Mouse (Mus musculus): Measurements from ENCODE around the gene Ints14. TPM values are rescaled to one million over a fixed set of nuclear protein-coding genes. Genes with fewer than 3 reads are reported as not detected.

The Ints14 gene
- polyA plus RNA-seq, 1 experiment = 16.5 TPM

- TF ChIP-seq CTCF (conservative IDR thresholded peaks at IDR 0.05; ENCODE audit: insufficient read depth, insufficient read length, low read depth, low read length) = peak; percentile 47
- no peak for TF ChIP-seq POLR2A (IDR thresholded peaks at IDR 0.05; ENCODE audit: low read depth, low read length)
- no peak overlapping the region for H3K4me3 ChIP-seq (ENCODE audit: insufficient read depth, low read depth, low read length)
- DNase-seq = peak; percentile 27
- H3K4me1 ChIP-seq (ENCODE audit: control insufficient read depth, insufficient read depth, low read length) = peaks cover 7% of the 10 kb centered on the region; the same call in 1 of the 2 replicates
- WGBS = 61% methylated on average over 6 of the region's 6 CpGs
- H3K36me3 ChIP-seq (ENCODE audit: control insufficient read depth, insufficient read depth, low read length) = peaks cover under 1% of the 10 kb centered on the region
- no peaks in the 10 kb centered on the region for H3K27me3 ChIP-seq (replicated peaks; ENCODE audit: control insufficient read depth, insufficient read depth, low read length)
- no peak overlapping the region for H3K27ac ChIP-seq (ENCODE audit: insufficient read depth, low read depth, low read length)
These were observed 50.6 kb downstream of the Ints14 start for GRCm38 (mm10) chr9:65011304-65011703.

- Histone ChIP-seq H3K4me1 (ENCODE audit: control insufficient read depth, insufficient read depth, low read length) (peaks cover 13% of the 10 kb centered on the region; the same call in 1 of the 2 replicates), H3K27ac (ENCODE audit: insufficient read depth, low read depth, low read length) (no peak overlapping the region), H3K36me3 (ENCODE audit: control insufficient read depth, insufficient read depth, low read length) (no peaks in the 10 kb centered on the region), H3K27me3 (replicated peaks; ENCODE audit: control insufficient read depth, insufficient read depth, low read length) (no peaks in the 10 kb centered on the region), H3K4me3 (ENCODE audit: insufficient read depth, low read depth, low read length) (no peak overlapping the region)
- TF ChIP-seq POLR2A (IDR thresholded peaks at IDR 0.05; ENCODE audit: low read depth, low read length) (no peak), CTCF (conservative IDR thresholded peaks at IDR 0.05; ENCODE audit: insufficient read depth, insufficient read length, low read depth, low read length) (no peak)
- WGBS = 30% methylated on average over 7 of the region's 7 CpGs
- DNase-seq = no peak
These were observed 54.9 kb downstream of the Ints14 start for GRCm38 (mm10) chr9:65015461-65016222.

GRCm38 (mm10) chr9:65016241-65016977 is 55.7 kb downstream of the Ints14 start:
- no peaks in the 10 kb centered on the region for H3K27me3 ChIP-seq (replicated peaks; ENCODE audit: control insufficient read depth, insufficient read depth, low read length)
- TF ChIP-seq CTCF (conservative IDR thresholded peaks at IDR 0.05; ENCODE audit: insufficient read depth, insufficient read length, low read depth, low read length) = no peak
- no peak for TF ChIP-seq POLR2A (IDR thresholded peaks at IDR 0.05; ENCODE audit: low read depth, low read length)
- H3K4me1 ChIP-seq (ENCODE audit: control insufficient read depth, insufficient read depth, low read length) = peaks cover 13% of the 10 kb centered on the region; the same call in 1 of the 2 replicates
- WGBS = 75% methylated on average over 4 of the region's 4 CpGs
- H3K36me3 ChIP-seq (ENCODE audit: control insufficient read depth, insufficient read depth, low read length) = no peaks in the 10 kb centered on the region
- H3K27ac ChIP-seq (ENCODE audit: insufficient read depth, low read depth, low read length) = no peak overlapping the region
- no peak for DNase-seq
- no peak overlapping the region for H3K4me3 ChIP-seq (ENCODE audit: insufficient read depth, low read depth, low read length)

- Histone ChIP-seq H3K27me3 (replicated peaks; ENCODE audit: control insufficient read depth, insufficient read depth, low read length) (no peaks in the 10 kb centered on the region), H3K4me3 (ENCODE audit: insufficient read depth, low read depth, low read length) (no peak overlapping the region), H3K27ac (ENCODE audit: insufficient read depth, low read depth, low read length) (no peak overlapping the region), H3K4me1 (ENCODE audit: control insufficient read depth, insufficient read depth, low read length) (peaks cover 19% of the 10 kb centered on the region; the same call in 1 of the 2 replicates), H3K36me3 (ENCODE audit: control insufficient read depth, insufficient read depth, low read length) (no peaks in the 10 kb centered on the region)
- 75% methylated on average over 16 of the region's 16 CpGs for WGBS
- DNase-seq = no peak
- TF ChIP-seq CTCF (conservative IDR thresholded peaks at IDR 0.05; ENCODE audit: insufficient read depth, insufficient read length, low read depth, low read length) = no peak
- TF ChIP-seq POLR2A (IDR thresholded peaks at IDR 0.05; ENCODE audit: low read depth, low read length) = no peak
These were observed 56.5 kb downstream of the Ints14 start for GRCm38 (mm10) chr9:65016978-65017827.

- DNase-seq = no peak
- H3K27me3 ChIP-seq (replicated peaks; ENCODE audit: control insufficient read depth, insufficient read depth, low read length) = no peaks in the 10 kb centered on the region
- TF ChIP-seq CTCF (conservative IDR thresholded peaks at IDR 0.05; ENCODE audit: insufficient read depth, insufficient read length, low read depth, low read length) = no peak
- TF ChIP-seq POLR2A (IDR thresholded peaks at IDR 0.05; ENCODE audit: low read depth, low read length) = no peak
- peaks cover 19% of the 10 kb centered on the region; the same call in 1 of the 2 replicates for H3K4me1 ChIP-seq (ENCODE audit: control insufficient read depth, insufficient read depth, low read length)
- H3K36me3 ChIP-seq (ENCODE audit: control insufficient read depth, insufficient read depth, low read length) = no peaks in the 10 kb centered on the region
- no peak overlapping the region for H3K4me3 ChIP-seq (ENCODE audit: insufficient read depth, low read depth, low read length)
- no peak overlapping the region for H3K27ac ChIP-seq (ENCODE audit: insufficient read depth, low read depth, low read length)
- 91% methylated on average over 4 of the region's 4 CpGs for WGBS
These were observed 57.2 kb downstream of the Ints14 start for GRCm38 (mm10) chr9:65017896-65018295.

- no peak for TF ChIP-seq POLR2A (IDR thresholded peaks at IDR 0.05; ENCODE audit: low read depth, low read length)
- H3K27me3 ChIP-seq (replicated peaks; ENCODE audit: control insufficient read depth, insufficient read depth, low read length) = no peaks in the 10 kb centered on the region
- no peak for DNase-seq
- no peak overlapping the region for H3K4me3 ChIP-seq (ENCODE audit: insufficient read depth, low read depth, low read length)
- H3K36me3 ChIP-seq (ENCODE audit: control insufficient read depth, insufficient read depth, low read length) = no peaks in the 10 kb centered on the region
- WGBS = 65% methylated on average over 3 of the region's 3 CpGs
- no peak overlapping the region for H3K27ac ChIP-seq (ENCODE audit: insufficient read depth, low read depth, low read length)
- peaks cover 19% of the 10 kb centered on the region; the same call in 1 of the 2 replicates for H3K4me1 ChIP-seq (ENCODE audit: control insufficient read depth, insufficient read depth, low read length)
These were observed 58.0 kb downstream of the Ints14 start for GRCm38 (mm10) chr9:65018588-65019121.
